Mouse (Mus musculus) heart, embryonic 14.5 days (tissue): ENCODE measurements at regions not wholly inside any gene's neighbourhood (a gene's known extent, or its start where the extent isn't known, plus 50 kb on each side); places are given as distances from the start of the nearest gene placed in this dataset.

Source experiments
- ATAC-seq: fragments of 200-750 bp; cut with Nextera tagmentation; 2 replicates; pipeline ENCODE4 v1.8.0; 2017; ENCODE audit warnings: low read depth, moderate TSS enrichment; ENCODE audit not compliant: insufficient number of reproducible peaks, insufficient read depth, low FRiP score
- H3K27ac ChIP-seq, 2 experiments: fragments of 200-500 bp in 1 of 2; fragments of 300-500 bp in 1 of 2; sonication (generic) in 1 of 2; replicated peaks in 1 of 2; 2 replicates each; pipeline ENCODE4 v1.5.1; 2012 to 2014; ENCODE audit warnings: low read depth in 2 of 2, low read length in 2 of 2, control low read depth in 1 of 2, mild to moderate bottlenecking in 1 of 2, mixed read lengths in 1 of 2; ENCODE audit not compliant: control insufficient read depth in 1 of 2, insufficient read depth in 1 of 2
- H3K27me3 ChIP-seq: fragments of 300-500 bp; sonication (generic); 2 replicates; pipeline ENCODE4 v1.6.1; 2014; ENCODE audit warnings: mild to moderate bottlenecking, low read length, control low read depth; ENCODE audit not compliant: control insufficient read depth, insufficient read depth
- H3K36me3 ChIP-seq: fragments of 300-500 bp; sonication (generic); 2 replicates; pipeline ENCODE4 v1.6.1; 2014; ENCODE audit warnings: mild to moderate bottlenecking, control low read depth, low read length, mixed read lengths; ENCODE audit not compliant: control insufficient read depth, insufficient read depth
- H3K4me1 ChIP-seq, 2 experiments: fragments of 200-500 bp in 1 of 2; fragments of 300-500 bp in 1 of 2; sonication (generic) in 1 of 2; 2 replicates each; pipeline ENCODE4 v1.6.1; 2012 to 2014; ENCODE audit warnings: low read length in 2 of 2, control low read depth in 1 of 2, mixed read lengths in 1 of 2; ENCODE audit not compliant: control insufficient read depth in 2 of 2, insufficient read depth in 2 of 2
- H3K4me2 ChIP-seq: fragments of 300-500 bp; sonication (generic); 2 replicates; pipeline ENCODE4 v1.6.1; 2014; ENCODE audit warnings: mild to moderate bottlenecking, low read length
- H3K4me3 ChIP-seq, 2 experiments: fragments of 200-500 bp in 1 of 2; fragments of 300-500 bp in 1 of 2; sonication (generic) in 1 of 2; 2 replicates each; pipeline ENCODE4 v1.5.1; 2012 to 2014; ENCODE audit warnings: low read length in 2 of 2, mild to moderate bottlenecking in 2 of 2, control low read depth in 1 of 2, low read depth in 1 of 2, moderate library complexity in 1 of 2; ENCODE audit not compliant: control insufficient read depth in 1 of 2, insufficient read depth in 1 of 2
- H3K9ac ChIP-seq: fragments of 300-500 bp; sonication (generic); 2 replicates; pipeline ENCODE4 v1.6.1; 2014; ENCODE audit warnings: mild to moderate bottlenecking, low read length
- H3K9me3 ChIP-seq: fragments of 300-500 bp; sonication (generic); 2 replicates; pipeline ENCODE4 v1.6.1; 2016; ENCODE audit warnings: low read length, control low read depth; ENCODE audit not compliant: control insufficient read depth
- WGBS: fragments of 180-500 bp; shearing (Covaris S2); extraction: QIAGEN DNeasy Blood & Tissue Kit; methylation state at CpG from one replicate; pipeline ENCODE4 v1.1.7; 2014; 5-methylcytosine and 5-hydroxymethylcytosine counted together

DNA sequence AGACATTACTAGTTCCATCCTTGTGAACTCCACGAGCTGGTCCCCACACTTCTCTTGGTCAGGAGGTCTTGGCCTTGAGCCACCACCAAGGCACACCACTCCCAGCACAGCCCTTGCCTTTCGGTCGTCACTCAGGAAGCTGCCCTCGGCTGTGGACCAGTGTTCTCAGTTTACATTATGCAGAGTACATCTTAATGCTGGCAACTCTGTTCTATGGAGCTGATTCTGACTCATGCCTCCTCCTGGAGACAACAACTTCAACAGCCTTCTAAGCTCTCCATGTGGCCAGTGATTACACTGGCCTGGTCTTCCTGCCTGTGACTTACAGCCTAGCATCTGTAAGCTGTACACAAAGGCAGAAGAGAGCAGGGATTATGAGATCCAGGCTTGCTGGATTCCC, 272.2 kb upstream of the Eef2kmt start:
- Histone ChIP-seq H3K4me2 (no peak overlapping the region), H3K4me1 (no peaks in the 10 kb centered on the region), H3K4me3 (no peak overlapping the region), H3K9ac (no peak overlapping the region), H3K27ac (no peak overlapping the region), H3K27me3 (no peaks in the 10 kb centered on the region), H3K9me3 (no peaks in the 10 kb centered on the region), H3K36me3 (no peaks in the 10 kb centered on the region)
- ATAC-seq: no peak
- 44% methylated on average over 4 of the region's 4 CpGs for WGBS

DNA sequence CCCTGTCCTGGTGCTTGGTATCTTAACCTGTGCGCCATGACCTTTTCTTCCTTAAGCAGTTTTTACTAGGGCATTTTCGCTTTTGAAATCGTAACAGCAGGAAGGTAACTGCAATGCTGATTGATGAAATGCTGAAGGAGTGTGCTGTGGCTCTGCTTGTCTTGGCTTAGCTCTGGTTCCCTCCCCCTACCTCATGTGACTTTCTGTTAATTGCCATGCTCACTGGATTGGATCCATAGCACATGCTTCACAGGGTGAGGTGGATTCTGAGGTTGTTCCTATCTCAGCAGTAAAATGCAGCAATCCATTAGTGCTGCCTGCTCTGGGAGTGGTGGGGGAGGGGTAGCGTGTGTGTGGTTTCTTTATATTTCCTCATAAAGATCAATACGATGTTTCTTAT, 268.6 kb upstream of the Eef2kmt start:
- H3K4me3 ChIP-seq: no peak overlapping the region
- no peak overlapping the region for H3K27ac ChIP-seq
- WGBS: 77% methylated on average over 5 of the region's 5 CpGs
- ATAC-seq: no peak
- H3K4me1 ChIP-seq: no peaks in the 10 kb centered on the region
- no peak overlapping the region for H3K4me2 ChIP-seq
- H3K27me3 ChIP-seq: no peaks in the 10 kb centered on the region
- H3K9ac ChIP-seq: no peak overlapping the region
- no peaks in the 10 kb centered on the region for H3K9me3 ChIP-seq
- no peaks in the 10 kb centered on the region for H3K36me3 ChIP-seq

GRCm38 (mm10) chr16:5523402-5524021, 267.7 kb upstream of the Eef2kmt start:
- H3K4me1 ChIP-seq: no peaks in the 10 kb centered on the region
- H3K27ac ChIP-seq: no peak overlapping the region
- H3K36me3 ChIP-seq: no peaks in the 10 kb centered on the region
- WGBS: 89% methylated on average over 7 of the region's 7 CpGs
- H3K4me2 ChIP-seq: no peak overlapping the region
- no peak overlapping the region for H3K9ac ChIP-seq
- no peak for ATAC-seq
- H3K27me3 ChIP-seq: no peaks in the 10 kb centered on the region
- no peak overlapping the region for H3K4me3 ChIP-seq
- H3K9me3 ChIP-seq: no peaks in the 10 kb centered on the region

GRCm38 (mm10) chr16:5517746-5518145, 262.0 kb upstream of the Eef2kmt start:
- Histone ChIP-seq H3K36me3 (no peaks in the 10 kb centered on the region), H3K4me1 (no peaks in the 10 kb centered on the region), H3K9ac (no peak overlapping the region), H3K4me3 (no peak overlapping the region), H3K4me2 (no peak overlapping the region), H3K27me3 (no peaks in the 10 kb centered on the region), H3K27ac (no peak overlapping the region), H3K9me3 (no peaks in the 10 kb centered on the region)
- ATAC-seq: no peak
- 57% methylated on average over 5 of the region's 5 CpGs for WGBS

DNA sequence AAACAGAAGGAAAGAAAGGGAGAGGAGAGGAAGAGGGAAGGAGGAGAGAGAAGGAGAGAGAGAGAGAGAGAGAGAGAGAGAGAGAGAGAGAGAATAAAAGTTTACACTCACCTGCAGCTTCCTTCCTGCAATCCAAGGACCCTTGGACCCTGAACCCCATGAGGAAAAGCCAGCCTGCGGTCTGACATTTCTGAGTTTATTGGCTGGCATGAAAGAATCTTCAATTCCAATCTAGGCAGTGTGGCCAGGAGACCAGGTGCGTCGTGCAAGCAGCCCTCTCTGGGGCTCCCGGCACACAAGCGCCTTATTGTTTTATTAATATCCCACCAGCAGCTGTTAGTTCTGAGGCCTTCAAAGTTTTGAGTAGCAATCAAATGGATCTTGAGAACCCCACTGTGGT, 260.1 kb upstream of the Eef2kmt start:
- H3K4me2 ChIP-seq: no peak overlapping the region
- H3K36me3 ChIP-seq: no peaks in the 10 kb centered on the region
- no peak for ATAC-seq
- H3K4me3 ChIP-seq: no peak overlapping the region
- H3K9ac ChIP-seq: no peak overlapping the region
- H3K9me3 ChIP-seq: no peaks in the 10 kb centered on the region
- WGBS: 78% methylated on average over 5 of the region's 5 CpGs
- H3K4me1 ChIP-seq: no peaks in the 10 kb centered on the region
- H3K27ac ChIP-seq: no peak overlapping the region
- no peaks in the 10 kb centered on the region for H3K27me3 ChIP-seq

GRCm38 (mm10) chr16:5507261-5507660, 251.5 kb upstream of the Eef2kmt start:
- ATAC-seq: no peak
- 83% methylated on average over 8 of the region's 8 CpGs for WGBS
- no peak overlapping the region for H3K4me2 ChIP-seq
- no peaks in the 10 kb centered on the region for H3K4me1 ChIP-seq
- H3K9me3 ChIP-seq: no peaks in the 10 kb centered on the region
- H3K27me3 ChIP-seq: no peaks in the 10 kb centered on the region
- no peak overlapping the region for H3K4me3 ChIP-seq
- no peaks in the 10 kb centered on the region for H3K36me3 ChIP-seq
- no peak overlapping the region for H3K9ac ChIP-seq
- no peak overlapping the region for H3K27ac ChIP-seq

DNA sequence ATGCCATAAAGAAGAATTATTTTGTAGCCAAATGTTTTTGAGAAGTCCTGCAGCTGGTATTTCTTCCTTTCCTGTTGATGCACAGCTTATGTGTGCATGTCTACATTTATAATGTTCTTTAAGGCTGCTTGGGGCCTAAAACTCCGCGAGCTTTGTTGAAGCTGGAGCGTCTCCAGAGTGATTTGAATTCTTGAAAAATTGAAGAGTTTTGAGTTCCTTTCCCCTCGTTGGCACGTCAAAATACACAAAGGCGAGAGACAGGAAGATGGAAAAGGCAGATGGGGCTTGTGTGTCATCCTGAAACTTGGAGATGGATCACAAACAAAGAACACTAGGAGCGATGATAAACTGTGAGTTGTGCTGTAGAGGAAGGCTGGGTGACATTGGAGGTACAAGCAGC, 246.2 kb upstream of the Eef2kmt start:
- Histone ChIP-seq H3K27me3 (no peaks in the 10 kb centered on the region), H3K4me2 (no peak overlapping the region), H3K27ac (no peak overlapping the region), H3K36me3 (no peaks in the 10 kb centered on the region), H3K4me3 (no peak overlapping the region), H3K9me3 (no peaks in the 10 kb centered on the region), H3K9ac (no peak overlapping the region), H3K4me1 (no peaks in the 10 kb centered on the region; a peak in 1 of 4 replicates)
- no peak for ATAC-seq
- 89% methylated on average over 7 of the region's 7 CpGs for WGBS

DNA sequence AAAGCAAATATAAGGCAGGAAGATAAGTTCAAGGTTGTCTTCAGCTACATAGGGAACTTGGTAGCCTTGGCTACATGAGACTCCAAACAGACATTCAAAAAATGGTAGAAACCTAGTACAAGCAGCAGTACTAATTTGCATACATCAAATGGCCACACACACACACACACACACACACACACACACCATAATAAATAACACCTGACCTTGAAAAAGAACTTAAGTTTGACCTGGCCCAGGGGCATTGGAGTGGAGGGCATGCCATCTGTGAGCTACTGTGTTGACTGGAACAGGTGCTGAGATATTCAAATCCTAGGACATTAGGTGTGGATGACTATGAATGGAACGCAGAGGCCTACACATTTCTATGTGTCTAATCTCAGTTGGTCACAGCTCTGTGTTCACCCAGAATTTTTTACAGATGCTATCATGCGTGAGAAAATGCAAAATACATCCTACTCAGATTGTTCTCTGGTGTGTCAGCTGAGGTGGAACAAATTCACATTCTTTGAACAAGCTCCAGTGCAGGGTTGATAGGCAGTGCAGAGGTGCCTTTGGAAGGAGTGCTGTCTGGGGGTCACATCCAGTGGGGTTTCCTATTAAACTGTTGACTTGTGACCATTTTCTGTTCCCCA, 240.4 kb upstream of the Eef2kmt start:
- no peak overlapping the region for H3K27ac ChIP-seq
- 72% methylated on average over 2 of the region's 2 CpGs for WGBS
- H3K36me3 ChIP-seq: no peaks in the 10 kb centered on the region
- no peak overlapping the region for H3K9ac ChIP-seq
- no peak overlapping the region for H3K4me3 ChIP-seq
- H3K4me1 ChIP-seq: no peaks in the 10 kb centered on the region; a peak in 1 of 4 replicates
- H3K27me3 ChIP-seq: no peaks in the 10 kb centered on the region
- no peak overlapping the region for H3K4me2 ChIP-seq
- ATAC-seq: no peak
- no peaks in the 10 kb centered on the region for H3K9me3 ChIP-seq
